Mouse (Mus musculus): ENCODE data around the gene Gfra1.

Gene Gfra1

DNA sequence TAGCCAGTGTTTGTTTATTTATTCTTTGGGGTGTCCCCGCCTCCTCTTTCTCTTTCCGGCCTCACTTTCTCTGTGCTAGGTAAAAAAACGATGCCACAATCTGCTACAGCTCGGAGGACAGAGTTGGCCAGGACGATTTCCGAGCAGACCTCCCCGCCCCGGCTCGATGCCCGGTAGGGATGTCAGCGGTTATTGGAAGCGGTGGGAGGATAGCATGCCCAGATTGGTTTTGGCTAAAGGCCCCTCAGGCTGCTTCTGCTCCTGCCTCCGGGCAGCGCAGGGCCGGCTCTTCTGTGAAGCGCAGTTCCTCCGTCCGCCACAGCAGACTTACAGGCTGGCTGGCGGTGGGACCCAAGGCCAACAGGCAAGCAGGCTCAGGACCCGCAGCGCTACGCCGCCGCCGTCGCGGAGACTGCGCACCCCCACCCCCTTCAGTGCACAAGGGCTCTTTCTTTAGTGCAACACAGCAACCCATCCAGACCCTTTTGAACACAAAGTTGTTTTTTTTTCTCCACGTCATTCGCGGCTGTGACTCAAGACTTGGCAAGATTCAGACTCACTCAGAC, at the start of gene Gfra1:
Gene Gfra1 (minus strand): TSS at position 414 of the 566 bp plus-strand sequence.
- peak; percentile 46 to 50 for DNase-seq

DNA sequence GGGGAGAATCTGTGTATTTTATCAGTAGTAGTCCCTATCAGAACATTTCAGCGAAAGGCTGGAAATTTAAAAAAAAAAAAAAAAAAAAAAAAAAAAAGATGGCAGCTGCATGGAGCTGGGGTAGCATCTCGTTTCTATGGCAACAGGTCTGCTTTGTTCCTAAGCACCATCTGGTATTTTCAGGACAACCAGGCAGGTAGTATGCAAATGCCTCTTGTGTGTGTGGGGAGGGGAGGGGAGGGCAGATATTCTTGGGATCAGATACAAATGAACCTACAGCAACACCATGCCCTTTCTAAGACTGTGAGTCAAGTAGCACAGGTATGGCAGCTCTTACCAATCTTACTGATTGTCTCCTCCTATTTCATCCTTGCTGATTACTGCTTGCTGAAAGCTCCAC, 44.3 kb upstream of the Gfra1 start:
- DNase-seq = no peak

DNA sequence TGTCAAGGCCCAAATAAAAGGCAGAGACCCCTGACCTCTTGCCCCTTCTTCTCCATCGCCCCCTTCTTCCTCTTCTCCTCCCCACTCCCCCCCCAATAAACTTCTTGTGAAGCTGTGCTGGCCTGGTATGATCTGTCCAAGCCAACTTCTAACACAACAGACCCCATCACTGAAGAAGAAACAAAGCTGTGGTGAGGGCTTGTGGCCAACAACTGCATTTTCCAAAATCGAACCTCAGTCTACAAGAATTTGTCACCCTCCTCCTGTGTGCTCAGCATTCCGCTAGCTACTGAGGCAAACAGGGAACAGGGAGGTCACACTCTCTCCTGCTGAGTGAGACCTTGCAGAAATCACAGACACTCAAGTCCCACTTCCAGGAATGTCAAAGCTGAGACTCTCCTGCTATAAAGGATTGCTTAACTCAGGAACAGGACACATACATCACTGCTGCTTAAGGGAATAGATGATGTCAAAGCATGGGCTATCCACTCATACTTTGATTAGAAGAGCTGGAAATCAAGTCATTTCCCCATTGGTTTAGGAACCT, 43.8 kb upstream of the Gfra1 start:
- DNase-seq = no peak

DNA sequence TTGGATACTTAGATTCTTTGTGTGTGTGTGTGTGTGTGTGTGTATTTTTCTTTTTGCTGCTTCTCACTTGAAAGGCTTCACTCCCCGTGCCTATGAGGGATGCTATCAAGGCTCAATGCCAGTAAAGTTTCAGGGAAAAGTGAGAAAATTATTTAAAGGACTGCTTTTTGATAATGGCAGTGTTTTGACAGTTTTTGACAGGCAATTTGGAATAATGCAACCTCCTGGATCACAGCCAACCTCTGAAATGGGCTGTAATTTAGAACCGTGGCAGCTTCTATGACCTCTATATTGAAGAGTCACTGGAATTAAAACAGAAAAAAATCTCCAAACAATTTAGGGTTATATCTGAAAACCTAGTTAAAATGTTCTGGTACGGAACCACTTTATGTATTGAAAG, 41.4 kb upstream of the Gfra1 start:
- DNase-seq = no peak

DNA sequence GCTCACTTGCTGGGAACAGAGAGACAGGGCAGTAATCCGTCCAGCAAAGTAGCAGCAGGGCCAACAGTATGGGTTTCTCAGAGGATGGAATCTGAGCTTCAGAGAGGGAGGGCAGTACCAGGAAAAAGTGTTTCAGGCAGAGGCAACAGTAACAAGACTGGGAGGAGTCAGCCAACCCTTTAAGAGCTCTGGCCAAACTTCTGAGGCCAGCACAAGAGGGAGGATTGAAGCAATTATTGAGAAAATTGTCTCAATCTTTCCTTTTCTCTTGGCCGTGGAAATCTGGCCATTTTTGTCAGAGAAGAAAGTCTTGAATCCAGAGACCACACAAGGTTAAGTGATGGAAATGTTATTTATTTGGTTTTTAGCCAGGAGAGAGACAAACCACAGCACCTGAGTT, 31.0 kb upstream of the Gfra1 start:
- DNase-seq = no peak

DNA sequence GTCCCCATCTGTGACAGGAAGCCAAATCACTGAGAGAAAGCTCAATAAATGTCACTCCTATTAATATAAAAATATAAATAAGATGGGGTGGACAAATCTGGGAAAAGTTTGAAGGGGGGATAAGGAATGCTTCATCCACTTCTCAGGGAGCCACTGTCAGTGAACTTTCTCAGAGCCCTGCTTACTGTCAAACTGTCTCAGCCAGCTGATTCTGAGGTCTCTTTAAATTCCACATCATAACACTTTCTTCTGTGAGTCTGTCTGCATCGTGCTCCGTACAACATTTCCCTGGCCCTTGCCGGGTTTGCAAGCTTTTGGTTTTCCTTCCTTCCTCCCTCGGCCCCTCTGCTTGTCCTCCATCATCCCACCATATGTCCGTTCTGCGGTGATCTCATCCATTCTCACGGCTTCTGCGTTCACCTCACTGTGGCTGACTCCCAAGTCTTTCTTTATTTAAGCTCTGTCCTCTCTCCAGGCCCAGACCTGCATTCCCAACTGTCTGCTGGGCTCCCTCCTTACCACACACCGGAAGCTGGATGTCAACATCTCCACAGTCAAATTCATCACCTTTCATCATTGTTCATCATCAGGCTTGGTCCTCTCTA, 26.8 kb upstream of the Gfra1 start:
- no peak for DNase-seq

DNA sequence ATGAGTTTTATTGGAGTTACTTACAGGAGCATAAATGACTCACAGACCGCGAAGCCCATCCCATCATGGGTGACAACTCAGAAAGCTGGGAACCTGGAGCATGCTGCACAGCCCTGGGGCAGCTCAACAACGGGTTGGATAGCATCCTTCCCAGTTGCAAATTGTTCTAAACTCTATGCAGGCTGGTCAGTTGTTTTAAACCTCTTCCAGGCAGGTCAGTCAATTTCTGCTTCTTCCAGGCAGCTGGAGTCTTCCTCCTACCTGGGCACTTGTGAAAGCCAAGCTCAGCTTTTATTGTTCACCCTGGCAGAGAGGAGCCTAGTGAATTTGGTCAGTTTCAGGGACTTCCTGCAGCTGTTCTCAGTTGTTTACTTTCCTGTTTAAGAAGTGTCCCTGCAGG, 18.5 kb upstream of the Gfra1 start:
- no peak for DNase-seq

DNA sequence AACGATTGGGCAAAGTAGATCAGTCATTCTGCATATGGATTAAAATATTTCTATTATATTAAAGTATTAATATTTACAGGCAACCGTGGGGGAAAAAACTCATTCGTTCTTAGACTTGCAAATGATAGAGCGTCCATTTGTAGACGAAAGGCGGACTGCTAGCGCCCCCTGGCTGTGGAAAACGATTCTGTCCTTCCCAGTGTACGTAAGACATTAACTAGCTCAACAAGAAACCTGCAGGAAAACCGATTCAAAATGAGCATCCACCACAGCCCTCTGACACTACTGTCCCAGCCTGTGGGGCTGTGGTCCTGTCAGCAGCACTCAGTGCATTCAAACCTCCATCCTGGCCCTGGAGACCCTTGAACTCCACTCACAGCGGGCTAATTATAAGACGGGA, 13.7 kb upstream of the Gfra1 start:
- peak; percentile 74 to 82 for DNase-seq

DNA sequence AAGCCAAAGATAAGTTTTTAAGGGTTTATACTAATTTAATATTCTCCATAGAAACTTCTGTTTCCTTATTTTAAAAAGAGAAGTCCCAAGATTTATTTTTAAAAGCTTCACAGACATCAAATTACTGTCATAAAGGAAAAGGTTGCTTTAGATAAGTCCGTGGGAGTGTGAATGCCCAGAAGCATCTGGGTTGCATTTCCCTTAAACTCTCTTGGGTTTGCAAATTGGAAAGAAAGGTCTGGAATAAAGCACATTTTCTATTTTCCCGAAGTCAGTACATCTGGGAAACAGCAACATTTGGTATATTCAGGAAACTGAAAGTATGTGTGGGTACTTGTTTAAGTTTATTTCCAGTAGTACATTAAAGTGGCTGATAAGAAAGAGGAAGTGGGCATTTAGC, 12.6 kb upstream of the Gfra1 start:
- DNase-seq = no peak

DNA sequence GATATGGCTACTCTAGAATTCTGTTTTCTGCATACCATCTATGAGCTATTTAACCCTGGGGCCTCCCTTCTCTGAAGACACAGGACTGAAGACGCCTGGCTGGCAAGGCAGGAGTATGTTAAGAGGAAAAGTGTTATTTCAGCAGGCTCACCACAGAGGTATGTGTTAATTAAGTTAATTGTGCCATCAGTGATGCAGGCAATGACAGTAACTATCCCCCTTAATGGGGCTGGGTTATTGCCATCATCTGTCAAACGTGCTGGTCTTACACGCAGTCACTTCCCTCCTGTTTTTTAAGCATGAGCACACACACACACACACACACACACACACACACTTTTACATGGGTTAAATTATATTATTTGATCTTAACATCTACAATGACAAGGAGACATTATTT, 8.0 kb upstream of the Gfra1 start:
- no peak for DNase-seq

DNA sequence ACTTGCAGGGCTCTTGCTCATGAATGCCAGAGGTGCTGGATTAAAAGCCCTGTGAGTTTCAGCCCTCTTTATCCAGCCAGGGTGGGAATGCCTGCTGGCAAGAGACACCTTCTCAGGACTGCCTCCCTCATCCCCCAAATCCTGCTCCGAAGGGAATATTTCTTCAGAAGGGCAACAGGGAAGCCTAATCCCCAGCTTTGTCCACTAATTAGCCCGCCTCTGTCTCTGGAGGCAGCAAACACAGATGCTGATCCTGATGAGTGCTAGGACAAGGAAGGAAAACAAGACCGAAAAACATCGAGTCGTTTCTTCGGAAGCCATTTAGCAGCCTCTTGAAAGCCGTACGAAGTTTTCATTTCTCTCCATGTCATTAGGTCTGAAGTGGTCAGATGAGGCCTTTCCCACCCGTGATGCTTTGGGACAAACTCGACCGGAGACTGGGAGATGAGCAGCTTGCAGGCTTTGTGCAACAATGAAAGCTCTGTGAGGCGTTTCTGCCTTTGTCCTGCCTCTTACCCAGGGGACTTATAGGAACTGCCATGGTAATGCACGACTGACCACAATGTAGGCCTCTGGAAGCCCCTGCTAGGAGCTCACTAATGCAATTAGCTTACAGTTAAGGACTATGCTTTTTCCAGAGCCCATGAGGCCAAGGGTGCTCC, 4.8 kb upstream of the Gfra1 start:
- no peak for DNase-seq

DNA sequence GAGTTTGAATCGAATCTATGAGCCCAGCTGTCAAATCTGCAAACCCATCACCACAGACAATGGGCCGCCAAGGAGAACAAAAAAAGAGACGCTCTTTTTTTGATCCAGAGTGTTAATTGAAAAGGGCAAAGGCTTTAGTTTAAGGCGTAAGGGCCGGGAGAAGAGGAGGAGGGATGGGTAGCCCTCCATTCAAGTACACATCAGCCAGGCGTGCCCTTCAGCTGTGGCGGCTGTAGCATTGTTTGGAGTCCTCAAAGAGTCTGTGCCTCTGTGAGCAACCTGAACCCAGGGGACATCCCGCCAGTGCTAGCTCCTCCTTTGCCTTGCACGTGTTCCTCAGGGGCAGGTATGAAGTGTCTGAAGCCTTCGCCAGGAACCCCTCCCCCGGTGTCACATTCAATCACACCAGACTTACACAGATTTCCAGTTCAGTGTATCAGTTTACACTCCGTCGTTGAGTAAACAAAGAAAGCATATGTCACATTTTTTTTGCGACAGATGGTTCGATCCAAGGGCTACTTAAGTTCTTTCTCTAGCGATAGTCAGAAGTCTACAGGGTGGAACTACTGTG, 867 bp upstream of the Gfra1 start:
- peak in 1 of 2 experiments; percentile 17 for DNase-seq

DNA sequence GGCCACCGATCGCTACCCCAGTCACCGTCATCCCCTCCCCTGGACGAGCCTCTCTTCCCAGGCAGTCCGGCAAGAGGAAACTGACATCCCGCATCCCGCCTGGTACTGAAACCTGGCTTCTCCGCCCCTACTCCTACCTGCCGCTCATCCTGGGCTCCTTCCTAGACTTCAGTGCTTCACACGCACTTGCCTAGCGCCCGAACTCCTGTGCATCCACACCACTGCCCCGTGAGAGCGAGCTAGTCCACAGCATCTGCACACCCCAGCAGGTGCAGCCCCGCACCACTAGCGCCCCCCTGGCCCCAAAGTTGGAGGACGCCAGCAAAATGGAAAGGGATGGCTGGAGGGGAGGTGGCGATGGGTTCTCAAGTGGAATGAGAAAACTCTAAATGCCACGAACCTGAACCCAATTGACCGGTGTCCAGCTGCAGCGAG, 631 bp downstream of the Gfra1 start:
- DNase-seq = peak; percentile 72 to 73

DNA sequence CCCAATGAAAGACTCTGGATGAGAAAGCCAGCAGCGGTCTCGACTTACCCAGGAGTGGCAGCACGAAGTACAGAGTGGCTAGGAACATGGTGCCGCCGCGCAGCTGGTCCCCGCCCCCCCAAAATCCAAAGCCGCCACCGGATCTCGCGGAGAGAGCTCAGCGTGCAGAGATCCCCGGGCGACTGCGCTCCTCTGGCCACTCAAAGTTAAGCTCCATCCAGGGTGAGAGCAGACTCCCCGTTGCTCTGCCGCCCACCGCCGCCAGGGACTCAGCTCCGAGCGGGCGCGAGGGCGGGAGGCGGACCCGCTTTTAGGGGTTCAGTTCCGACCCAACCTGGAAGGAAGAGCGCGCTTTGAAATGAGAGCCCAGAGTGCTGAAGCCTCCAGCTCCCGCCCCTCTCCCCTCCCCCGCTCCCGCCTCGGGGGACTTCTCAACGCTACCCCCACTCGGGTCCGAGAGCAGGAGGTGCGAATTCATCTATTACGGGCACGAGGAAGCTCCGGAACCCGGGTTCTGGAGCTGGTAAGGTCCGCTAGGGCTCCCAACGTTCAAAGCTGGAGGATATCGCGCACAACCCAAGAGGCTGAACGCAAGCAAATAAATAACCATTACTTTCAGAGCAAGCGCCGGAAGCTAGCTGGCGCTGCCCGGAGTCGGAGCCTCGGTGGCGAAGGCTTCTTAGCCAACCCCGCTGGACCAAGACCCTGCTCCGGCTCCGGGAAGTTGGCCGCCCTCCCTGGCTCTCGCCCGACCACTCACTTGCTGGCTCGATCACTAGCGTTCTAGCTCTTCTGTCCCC, 1.2 kb downstream of the Gfra1 start:
- DNase-seq = peak; percentile 60 to 63

DNA sequence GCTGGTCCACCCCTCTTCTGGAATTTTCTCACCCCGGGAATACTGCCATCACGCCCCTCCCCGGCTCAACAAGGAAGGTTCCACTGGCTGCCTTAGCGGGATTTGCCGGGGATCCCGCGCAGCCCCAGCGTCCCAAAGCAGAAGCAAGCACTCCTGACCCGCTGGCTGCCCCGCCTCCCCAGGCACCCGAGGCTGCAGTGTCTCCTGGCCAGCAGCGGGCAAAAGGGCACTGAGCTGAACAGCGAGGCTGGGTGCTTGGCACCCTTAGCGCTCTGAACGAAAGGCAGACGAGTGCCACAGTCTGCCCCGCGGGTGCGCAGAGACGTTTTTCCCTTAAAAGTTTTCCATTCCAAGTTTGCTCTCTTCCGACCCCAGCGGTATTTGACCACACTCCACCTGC, 2.1 kb downstream of the Gfra1 start:
- peak; percentile 28 to 31 for DNase-seq

DNA sequence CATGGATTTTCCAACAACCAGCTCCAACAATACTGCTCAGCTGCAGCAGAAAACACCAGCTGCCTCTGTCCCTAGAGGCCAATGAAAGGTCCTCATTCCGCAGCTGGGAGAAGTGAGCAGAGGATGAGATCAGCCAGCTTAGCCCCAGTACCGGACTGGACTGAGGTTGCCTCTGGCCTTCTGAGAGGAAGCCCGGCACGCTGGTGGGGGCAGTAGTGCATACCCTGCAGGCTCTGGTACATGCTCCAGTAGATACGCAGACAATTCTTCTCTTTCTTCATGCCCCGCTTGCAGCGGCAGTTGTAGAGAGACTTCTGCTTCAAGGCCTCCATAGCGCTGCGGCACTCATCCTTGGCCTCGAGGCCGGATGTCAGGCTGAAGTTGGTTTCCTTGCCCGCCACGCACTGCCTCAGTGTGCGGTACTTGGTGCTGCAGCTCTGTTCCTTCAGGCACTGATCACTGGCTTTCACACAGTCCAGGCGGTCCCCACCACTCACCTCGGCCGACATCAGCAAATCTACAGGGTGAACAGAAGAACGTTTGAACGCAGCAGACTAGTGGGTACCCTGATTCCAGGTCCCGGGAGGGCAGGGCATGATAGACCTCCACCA, 2.7 kb downstream of the Gfra1 start:
- peak; percentile 37 to 38 for DNase-seq

DNA sequence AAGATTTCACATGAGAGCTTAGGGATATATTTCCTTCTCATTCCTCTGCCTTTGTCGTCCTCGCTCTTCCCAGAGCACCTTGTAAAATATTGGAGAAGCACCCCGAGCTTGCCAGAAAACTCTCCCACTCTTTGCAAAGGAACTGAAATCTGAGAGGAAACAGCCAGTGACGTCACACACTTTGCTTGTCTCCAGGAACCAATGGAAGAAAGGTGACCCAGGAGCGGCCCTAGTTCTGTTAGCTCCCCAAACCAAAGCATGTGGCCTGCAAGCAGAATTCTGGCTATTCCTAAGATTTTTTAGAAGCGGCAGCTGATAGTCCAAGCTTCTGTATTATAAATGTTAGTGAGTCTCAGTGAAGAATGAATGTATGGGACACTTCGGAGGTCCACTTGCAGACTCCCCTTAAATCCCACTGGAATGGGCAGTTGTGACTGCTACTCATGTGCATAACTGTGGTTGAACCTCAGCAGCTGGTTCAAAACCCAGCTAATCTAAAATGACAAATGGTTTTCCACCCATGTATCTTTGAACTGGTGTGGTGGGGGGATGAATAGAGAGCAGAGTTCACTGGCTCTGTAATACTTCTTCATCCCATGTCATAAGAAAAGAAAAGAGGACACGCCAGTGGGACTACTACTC, 3.4 kb downstream of the Gfra1 start:
- DNase-seq = no peak

DNA sequence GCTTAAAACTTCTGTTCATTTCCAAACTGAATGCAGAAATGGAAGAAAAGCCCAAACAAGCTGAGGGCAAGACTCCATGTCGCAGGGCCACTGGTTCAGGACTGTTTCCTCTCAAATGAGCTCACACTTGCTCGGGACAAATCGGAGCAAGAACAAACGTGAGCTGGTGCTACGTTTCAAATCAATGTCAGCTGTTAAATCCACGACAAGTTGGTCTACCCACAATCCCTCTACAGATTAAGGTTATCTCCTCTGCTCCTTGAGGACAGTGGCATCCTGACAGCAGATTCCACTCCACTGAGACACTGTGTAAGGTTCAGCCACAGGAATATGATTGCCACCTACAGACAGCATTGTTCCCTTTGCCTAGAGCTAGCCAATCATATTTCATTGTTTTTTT, 4.4 kb downstream of the Gfra1 start:
- no peak for DNase-seq

DNA sequence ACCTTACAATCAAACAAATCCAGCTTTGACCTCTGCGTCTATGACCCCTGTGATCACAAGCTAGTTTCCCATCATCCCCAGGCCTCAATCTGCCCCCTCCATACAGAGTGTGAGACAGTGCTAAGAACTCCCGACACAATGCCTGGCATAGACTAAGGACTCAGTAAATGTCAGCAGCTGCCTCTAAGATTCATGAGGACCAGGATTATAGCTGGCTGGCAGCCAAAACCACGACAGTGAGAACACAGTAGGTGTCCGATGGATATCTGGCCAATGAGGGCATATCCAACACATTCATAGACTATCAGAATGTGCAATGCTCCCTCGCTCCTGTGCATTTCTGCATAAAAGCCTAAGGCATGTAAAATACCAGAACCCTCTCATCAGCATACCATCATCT, 5.0 kb downstream of the Gfra1 start:
- DNase-seq = no peak

DNA sequence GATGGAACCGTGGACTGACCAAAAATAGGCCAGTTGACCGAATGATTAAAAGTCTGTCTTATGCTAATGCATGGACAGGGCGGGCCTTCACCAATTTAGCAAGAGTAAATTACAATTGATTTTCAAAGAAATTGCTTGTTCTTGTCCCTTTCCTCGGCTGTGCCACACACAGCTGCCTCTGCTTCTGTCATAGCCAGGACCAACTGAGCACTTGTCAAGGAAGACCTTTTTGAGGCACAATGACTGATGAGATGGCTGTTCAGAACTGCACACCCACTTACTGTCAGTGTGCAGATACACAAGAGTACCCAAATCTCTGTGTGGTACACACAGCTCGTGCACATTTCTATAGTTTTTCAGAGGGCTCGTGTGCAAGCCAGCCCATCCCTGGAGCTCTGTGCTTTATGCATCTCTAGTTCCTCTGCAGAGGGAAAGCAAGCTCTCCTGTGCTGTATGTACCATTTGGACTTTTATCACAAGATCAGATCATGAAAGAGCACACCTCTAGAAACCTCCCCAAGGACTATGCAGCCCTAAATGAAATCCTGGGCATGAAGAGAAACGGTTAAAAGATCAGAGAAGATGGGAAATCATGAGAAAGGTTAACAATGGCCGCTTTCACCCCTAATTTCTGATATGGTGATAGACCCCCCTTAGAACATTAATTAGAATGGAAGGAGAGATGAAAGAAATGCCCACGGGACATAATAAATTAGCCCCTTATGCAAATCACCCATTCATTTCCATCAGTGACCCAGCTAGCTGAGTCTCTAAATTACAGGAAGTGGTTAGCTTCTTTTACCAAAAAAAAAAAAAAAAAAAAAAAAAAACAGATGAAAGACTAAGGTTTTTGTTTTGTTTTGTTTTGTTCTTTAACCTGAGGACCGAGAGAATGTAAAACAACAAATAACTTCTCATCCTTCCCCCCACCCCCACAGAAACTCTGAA, 12.7 kb downstream of the Gfra1 start:
- DNase-seq = no peak

DNA sequence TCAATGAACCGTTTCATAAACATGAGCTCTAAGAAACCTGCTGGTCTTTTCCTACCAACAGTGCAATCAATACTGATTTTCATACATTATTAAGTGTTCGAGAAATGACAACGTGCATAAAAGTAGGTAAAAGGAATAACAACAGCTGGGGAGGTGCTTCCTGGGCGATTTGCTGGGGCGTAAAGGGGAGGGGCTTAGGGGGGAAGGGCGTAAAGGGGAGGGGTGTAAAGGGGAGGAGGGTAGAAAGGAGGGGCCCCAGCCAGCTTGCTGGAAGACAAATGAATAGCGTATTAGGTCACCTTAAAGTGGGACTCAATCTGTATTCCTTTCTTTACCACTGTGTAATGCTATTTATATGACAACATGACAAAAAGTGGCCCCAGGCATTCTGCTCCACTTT, 13.9 kb downstream of the Gfra1 start:
- DNase-seq = no peak

Data from thymus, postnatal 36 days (tissue).